Mouse (Mus musculus) lung, embryonic 15.5 days (tissue): ENCODE data around the gene Nhs. TPM values are rescaled to one million over a fixed set of nuclear protein-coding genes. Genes with fewer than 3 reads are reported as not detected.
A peak's percentile ranks its signal among the peaks of the same experiment; 100 is the strongest.

ENCODE experiments used
- ATAC-seq: fragments of 200-750 bp; cut with Nextera tagmentation; 2 replicates; pipeline ENCODE4 v1.8.0; 2017; ENCODE audit warnings: moderate number of reproducible peaks, borderline replicate concordance; ENCODE audit not compliant: low FRiP score, low TSS enrichment; ENCODE audit errors: extremely low read depth
- H3K27ac ChIP-seq: fragments of 300-500 bp; sonication (generic); 2 replicates; pipeline ENCODE4 v1.5.1; 2015; ENCODE audit warnings: moderate library complexity, mild to moderate bottlenecking, inconsistent platforms
- H3K27me3 ChIP-seq: fragments of 300-500 bp; sonication (generic); 2 replicates; pipeline ENCODE4 v1.6.1; 2015; ENCODE audit warnings: inconsistent platforms
- H3K36me3 ChIP-seq: fragments of 300-500 bp; sonication (generic); 2 replicates; pipeline ENCODE4 v1.6.1; 2015; ENCODE audit warnings: inconsistent platforms
- H3K4me1 ChIP-seq: fragments of 300-500 bp; sonication (generic); 2 replicates; pipeline ENCODE4 v1.6.1; 2015; ENCODE audit warnings: inconsistent platforms
- H3K4me2 ChIP-seq: fragments of 300-500 bp; sonication (generic); 2 replicates; pipeline ENCODE4 v1.6.1; 2015; ENCODE audit warnings: inconsistent platforms, mild to moderate bottlenecking, moderate library complexity
- H3K4me3 ChIP-seq: fragments of 300-500 bp; sonication (generic); 2 replicates; pipeline ENCODE4 v1.5.1; 2015; ENCODE audit warnings: mild to moderate bottlenecking, inconsistent platforms
- H3K9ac ChIP-seq: fragments of 300-500 bp; sonication (generic); 2 replicates; pipeline ENCODE4 v1.6.1; 2015; ENCODE audit warnings: inconsistent platforms
- H3K9me3 ChIP-seq: fragments of 300-500 bp; sonication (generic); 2 replicates; pipeline ENCODE4 v1.6.1; 2016; ENCODE audit warnings: inconsistent platforms
- WGBS: fragments of 180-500 bp; shearing (Covaris S2); methylation state at CpG from one replicate; pipeline ENCODE4 v1.1.7; 2015; 5-methylcytosine and 5-hydroxymethylcytosine counted together
- polyA plus RNA-seq: library from polyadenylated mRNA; unstranded; fragments of >200 nt; fragmentation: Nextera tagmentation; extraction: Ambion mirVana; gene quantifications from 2 replicates; pipeline ENCODE4 v1.2.1, GENCODE M21; 2015

Nhs gene
- polyA plus RNA-seq, 1 experiment from 2014 or later: 1.5 TPM

GRCm38 (mm10) chrX:162085062-162085896 is 74.3 kb downstream of the Nhs start:
- H3K9me3 ChIP-seq: no peaks in the 10 kb centered on the region
- ATAC-seq: peak; percentile 62; the same call in 1 of the 2 replicates
- H3K27me3 ChIP-seq: peaks cover 5% of the 10 kb centered on the region; the same call in 1 of the 2 replicates
- H3K4me1 ChIP-seq: no peaks in the 10 kb centered on the region
- H3K27ac ChIP-seq: 0 out of 2 replicates have a peak overlapping the region, but pooled peaks have one; percentile 33
- no peak overlapping the region for H3K9ac ChIP-seq
- WGBS: 37% methylated on average over 4 of the region's 4 CpGs
- no peak overlapping the region for H3K4me3 ChIP-seq
- no peak overlapping the region for H3K4me2 ChIP-seq
- H3K36me3 ChIP-seq: no peaks in the 10 kb centered on the region

DNA sequence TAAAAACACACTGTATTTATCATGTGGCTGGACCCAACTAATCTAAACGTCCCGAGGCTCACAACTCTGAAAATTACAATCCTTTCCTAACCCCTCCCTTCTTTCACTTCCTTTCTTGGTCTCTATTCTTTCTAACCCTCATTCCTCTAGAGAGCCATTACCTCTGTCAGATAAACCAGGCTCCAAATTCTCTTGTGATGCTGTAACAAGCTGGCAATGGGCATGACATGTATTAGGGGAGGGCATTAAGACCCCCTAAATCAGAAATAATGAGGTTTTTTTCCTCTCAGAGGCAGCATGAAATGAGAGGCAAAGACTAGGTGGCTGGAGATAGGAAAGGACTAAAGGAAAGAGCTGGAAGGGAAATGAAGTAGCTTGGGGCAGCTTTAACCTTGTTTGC is 96.4 kb downstream of the Nhs start:
- WGBS: 45% methylated on average over 2 of the region's 2 CpGs
- ATAC-seq: no peak

GRCm38 (mm10) chrX:162055635-162056034 is 103.9 kb downstream of the Nhs start:
- no peak for ATAC-seq
- Histone ChIP-seq H3K4me3 (no peak overlapping the region), H3K9ac (no peak overlapping the region), H3K4me1 (no peaks in the 10 kb centered on the region), H3K36me3 (no peaks in the 10 kb centered on the region), H3K9me3 (no peaks in the 10 kb centered on the region), H3K27ac (no peak overlapping the region), H3K4me2 (no peak overlapping the region), H3K27me3 (peaks cover 5% of the 10 kb centered on the region; the same call in 1 of the 2 replicates)
- 75% methylated on average over 2 of the region's 2 CpGs for WGBS

More for the DNA sequence above, 96.4 kb downstream of the Nhs start:
- H3K4me2 ChIP-seq: no peak overlapping the region
- H3K9ac ChIP-seq: no peak overlapping the region
- no peak overlapping the region for H3K27ac ChIP-seq
- H3K4me3 ChIP-seq: no peak overlapping the region
- H3K9me3 ChIP-seq: no peaks in the 10 kb centered on the region
- H3K4me1 ChIP-seq: no peaks in the 10 kb centered on the region
- H3K36me3 ChIP-seq: no peaks in the 10 kb centered on the region
- H3K27me3 ChIP-seq: peaks cover 4% of the 10 kb centered on the region; the same call in 1 of the 2 replicates

DNA sequence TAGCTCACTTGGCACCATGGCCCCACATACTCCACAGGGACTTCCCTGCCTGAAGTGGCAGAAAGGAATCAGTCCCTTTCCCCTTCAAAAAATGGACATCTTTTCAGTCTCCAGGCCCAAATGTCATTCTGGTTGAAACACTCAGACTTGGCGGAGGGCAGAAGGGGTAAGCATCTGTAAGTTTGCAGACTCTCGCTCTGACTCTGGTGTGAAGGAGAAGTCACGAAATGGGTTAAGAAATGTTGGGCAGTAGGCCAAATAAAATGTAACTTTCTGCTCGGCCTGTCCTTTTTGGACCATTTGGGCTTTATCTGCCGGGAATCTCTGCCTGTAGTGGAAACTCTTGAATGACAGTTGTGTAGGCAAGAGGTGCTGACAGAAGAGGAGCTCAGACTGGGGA is 106.0 kb downstream of the Nhs start:
- H3K27me3 ChIP-seq: peaks cover 5% of the 10 kb centered on the region; the same call in 1 of the 2 replicates
- WGBS: 36% methylated on average over 5 of the region's 5 CpGs
- H3K9me3 ChIP-seq: no peaks in the 10 kb centered on the region
- H3K4me1 ChIP-seq: no peaks in the 10 kb centered on the region
- H3K36me3 ChIP-seq: no peaks in the 10 kb centered on the region
- H3K4me2 ChIP-seq: no peak overlapping the region
- no peak overlapping the region for H3K9ac ChIP-seq
- no peak overlapping the region for H3K27ac ChIP-seq
- peak; percentile 49; the same call in 1 of the 2 replicates for ATAC-seq
- H3K4me3 ChIP-seq: no peak overlapping the region

DNA sequence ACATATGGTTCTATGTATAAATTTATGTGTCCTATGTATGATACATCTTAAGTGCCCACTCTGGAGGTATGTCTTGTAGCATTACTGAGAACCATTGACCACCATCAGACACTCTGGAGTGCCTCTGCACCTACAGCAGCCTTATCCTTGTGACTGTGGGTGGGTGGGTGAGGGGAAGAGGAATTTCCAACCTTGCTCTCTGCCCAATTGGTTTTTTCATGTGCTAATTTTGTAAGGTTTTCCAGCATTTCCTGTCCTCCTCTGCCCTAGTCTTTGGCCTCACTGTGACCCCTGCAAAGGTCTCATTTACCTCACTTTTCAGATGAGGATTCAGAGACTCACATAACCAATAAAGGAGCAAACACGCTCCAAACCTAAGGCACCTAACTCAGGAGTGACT is 107.0 kb downstream of the Nhs start:
- no peaks in the 10 kb centered on the region for H3K36me3 ChIP-seq
- no peaks in the 10 kb centered on the region for H3K4me1 ChIP-seq
- no peak overlapping the region for H3K4me3 ChIP-seq
- peaks cover 5% of the 10 kb centered on the region; the same call in 1 of the 2 replicates for H3K27me3 ChIP-seq
- WGBS: 77% methylated on average over 1 of the region's 1 CpGs
- no peaks in the 10 kb centered on the region for H3K9me3 ChIP-seq
- H3K9ac ChIP-seq: no peak overlapping the region
- no peak overlapping the region for H3K27ac ChIP-seq
- no peak overlapping the region for H3K4me2 ChIP-seq
- no peak for ATAC-seq

DNA sequence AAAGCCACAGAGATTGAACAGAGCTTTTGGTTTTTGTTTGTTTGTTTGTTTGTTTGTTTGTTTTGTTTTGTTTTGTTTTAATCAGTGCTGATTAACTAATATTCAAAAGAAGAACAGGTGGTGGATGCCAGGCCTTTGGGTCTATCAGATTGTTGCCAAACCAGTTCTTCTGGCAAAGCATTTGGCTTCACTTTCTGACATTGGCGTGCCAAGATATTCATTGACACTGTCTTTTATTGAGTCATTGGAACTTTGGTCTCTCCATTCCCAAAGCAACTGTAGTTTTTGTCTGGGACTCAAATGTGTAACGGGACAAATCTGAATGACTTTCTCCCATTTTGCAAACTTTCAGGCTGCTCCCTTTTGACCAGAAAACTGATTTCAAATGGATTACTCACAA is 109.9 kb downstream of the Nhs start:
- Histone ChIP-seq H3K27ac (no peak overlapping the region), H3K27me3 (peaks cover 4% of the 10 kb centered on the region), H3K9ac (no peak overlapping the region), H3K4me3 (no peak overlapping the region), H3K9me3 (no peaks in the 10 kb centered on the region), H3K4me1 (no peaks in the 10 kb centered on the region), H3K36me3 (no peaks in the 10 kb centered on the region), H3K4me2 (no peak overlapping the region)
- ATAC-seq: no peak
- 86% methylated on average over 2 of the region's 2 CpGs for WGBS

DNA sequence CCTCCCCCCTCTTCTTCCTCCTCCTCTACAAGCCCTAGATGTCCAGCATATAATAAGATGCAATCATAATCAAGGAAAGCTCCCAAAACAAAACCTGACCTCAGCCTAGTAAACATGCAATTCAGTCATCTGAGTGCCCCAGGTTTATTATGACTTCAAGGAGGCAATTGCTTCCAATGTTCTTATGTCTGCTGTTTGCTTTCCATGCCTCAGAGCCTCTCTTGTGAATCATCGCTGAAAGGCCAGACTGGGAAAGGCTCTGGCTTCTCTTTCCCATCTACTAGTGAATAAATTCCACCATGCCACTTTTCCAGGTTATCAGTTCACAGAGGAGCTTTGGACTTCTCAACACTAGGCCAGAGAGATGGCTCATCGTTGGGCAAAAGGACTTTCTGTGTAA is 114.0 kb downstream of the Nhs start:
- no peak for ATAC-seq
- Histone ChIP-seq H3K4me1 (no peaks in the 10 kb centered on the region), H3K36me3 (no peaks in the 10 kb centered on the region), H3K27ac (no peak overlapping the region), H3K4me2 (no peak overlapping the region), H3K27me3 (peaks cover 4% of the 10 kb centered on the region), H3K9me3 (no peaks in the 10 kb centered on the region), H3K9ac (no peak overlapping the region), H3K4me3 (no peak overlapping the region)
- whole genome bisulfite sequencing: 86% methylated on average over 2 of the region's 2 CpGs

GRCm38 (mm10) chrX:162044109-162044508 is 115.4 kb downstream of the Nhs start:
- no peak for ATAC-seq
- no peak overlapping the region for H3K4me2 ChIP-seq
- no peak overlapping the region for H3K4me3 ChIP-seq
- H3K27ac ChIP-seq: no peak overlapping the region
- H3K36me3 ChIP-seq: no peaks in the 10 kb centered on the region
- H3K9me3 ChIP-seq: no peaks in the 10 kb centered on the region
- no peak overlapping the region for H3K9ac ChIP-seq
- H3K4me1 ChIP-seq: no peaks in the 10 kb centered on the region
- H3K27me3 ChIP-seq: peaks cover 4% of the 10 kb centered on the region

GRCm38 (mm10) chrX:162025210-162025953 is 134.1 kb downstream of the Nhs start:
- Histone ChIP-seq H3K9me3 (no peaks in the 10 kb centered on the region), H3K4me2 (no peak overlapping the region), H3K4me1 (no peaks in the 10 kb centered on the region), H3K9ac (no peak overlapping the region), H3K27me3 (peaks cover 43% of the 10 kb centered on the region), H3K27ac (no peak overlapping the region), H3K36me3 (no peaks in the 10 kb centered on the region), H3K4me3 (no peak overlapping the region)
- WGBS: 32% methylated on average over 13 of the region's 13 CpGs
- ATAC-seq: no peak

- 80% methylated on average over 3 of the region's 3 CpGs for WGBS
- no peaks in the 10 kb centered on the region for H3K36me3 ChIP-seq
- ATAC-seq: no peak
Observed at GRCm38 (mm10) chrX:162021724-162022123, 137.8 kb downstream of the Nhs start.

GRCm38 (mm10) chrX:162020039-162020566 is 139.4 kb downstream of the Nhs start:
- no peak overlapping the region for H3K4me2 ChIP-seq
- H3K9ac ChIP-seq: no peak overlapping the region
- H3K4me3 ChIP-seq: no peak overlapping the region
- H3K27me3 ChIP-seq: peaks cover 32% of the 10 kb centered on the region; the same call in 1 of the 2 replicates
- H3K27ac ChIP-seq: no peak overlapping the region
- no peak for ATAC-seq
- H3K36me3 ChIP-seq: no peaks in the 10 kb centered on the region
- H3K9me3 ChIP-seq: no peaks in the 10 kb centered on the region
- 81% methylated on average over 3 of the region's 3 CpGs for WGBS
- no peaks in the 10 kb centered on the region for H3K4me1 ChIP-seq

More at GRCm38 (mm10) chrX:162021724-162022123, 137.8 kb downstream of the Nhs start:
- Histone ChIP-seq H3K4me3 (no peak overlapping the region), H3K27me3 (peaks cover 34% of the 10 kb centered on the region; the same call in 1 of the 2 replicates), H3K9ac (no peak overlapping the region), H3K4me1 (no peaks in the 10 kb centered on the region), H3K9me3 (no peaks in the 10 kb centered on the region), H3K27ac (no peak overlapping the region), H3K4me2 (no peak overlapping the region)

- WGBS: 43% methylated on average over 9 of the region's 9 CpGs
- Histone ChIP-seq H3K4me3 (no peak overlapping the region), H3K9ac (no peak overlapping the region), H3K27ac (no peak overlapping the region), H3K4me2 (no peak overlapping the region), H3K4me1 (no peaks in the 10 kb centered on the region), H3K9me3 (no peaks in the 10 kb centered on the region), H3K27me3 (peaks cover 41% of the 10 kb centered on the region; the same call in 1 of the 2 replicates), H3K36me3 (no peaks in the 10 kb centered on the region)
- no peak for ATAC-seq
Observed at GRCm38 (mm10) chrX:162017471-162017870, 142.1 kb downstream of the Nhs start.
